Mouse (Mus musculus) thymus, adult 2 months (tissue): ENCODE data around the gene B4galt2. TPM values are rescaled to one million over a fixed set of nuclear protein-coding genes. Genes with fewer than 3 reads are reported as not detected.

ENCODE experiments used
- DNase-seq: peaks from one replicate; pipeline ENCODE4 v3.0.0; 2021
- H3K27ac ChIP-seq: fragments of 200-500 bp; 2 replicates; pipeline ENCODE4 v1.5.1; 2012; ENCODE audit warnings: low read length, control low read depth; ENCODE audit not compliant: control insufficient read depth, insufficient read depth
- H3K27me3 ChIP-seq: fragments of 200-500 bp; 2 replicates; pipeline ENCODE4 v1.6.1; 2012; ENCODE audit warnings: mild to moderate bottlenecking, low read length, moderate library complexity, mixed read lengths; ENCODE audit not compliant: control insufficient read depth, insufficient read depth
- H3K36me3 ChIP-seq: fragments of 200-500 bp; 2 replicates; pipeline ENCODE4 v1.6.1; 2012; ENCODE audit warnings: mild to moderate bottlenecking, low read length, moderate library complexity; ENCODE audit not compliant: control insufficient read depth, insufficient read depth
- H3K4me1 ChIP-seq: fragments of 200-500 bp; replicated peaks from 2 replicates; pipeline ENCODE4 v1.6.1; 2012; ENCODE audit warnings: low read length; ENCODE audit not compliant: control insufficient read depth, insufficient read depth
- H3K4me3 ChIP-seq: fragments of 200-500 bp; 2 replicates; pipeline ENCODE4 v1.5.1; 2012; ENCODE audit warnings: mild to moderate bottlenecking, low read length, control low read depth, moderate library complexity; ENCODE audit not compliant: control insufficient read depth, insufficient read depth
- CTCF ChIP-seq: fragments of 200-500 bp; IDR thresholded peaks from 2 replicates; pipeline ENCODE4 v1.5.1; 2012; ENCODE audit warnings: mild to moderate bottlenecking, control low read depth, low read length, moderate library complexity, borderline replicate concordance; ENCODE audit not compliant: control insufficient read depth, poor library complexity, insufficient read depth; ENCODE audit errors: extremely low read depth
- POLR2A ChIP-seq: fragments of 200-500 bp; IDR thresholded peaks from 2 replicates; pipeline ENCODE4 v1.6.1; 2012; ENCODE audit warnings: mild to moderate bottlenecking, low read length, control low read depth, moderate library complexity; ENCODE audit not compliant: control insufficient read depth, poor library complexity, insufficient read depth; ENCODE audit errors: extremely low read depth
- WGBS: fragments of 180-500 bp; shearing (Covaris S2); methylation state at CpG from one replicate; pipeline ENCODE4 v1.1.7; 2018; 5-methylcytosine and 5-hydroxymethylcytosine counted together
- polyA plus RNA-seq: library from polyadenylated mRNA; depleted of rRNA; stranded (reverse); fragments of >200 nt; gene quantifications from 2 replicates; pipeline ENCODE4 v1.2.3, GENCODE M21; 2012

B4galt2 gene
- polyA plus RNA-seq, 1 experiment, result 3.7 TPM

- WGBS, result 82% methylated on average over 10 of the region's 10 CpGs
- Histone ChIP-seq H3K27ac (no peak overlapping the region), H3K4me3 (no peak overlapping the region), H3K4me1 (no peaks in the 10 kb centered on the region; the same call in 1 of the 2 replicates), H3K36me3 (no peaks in the 10 kb centered on the region), H3K27me3 (no peaks in the 10 kb centered on the region; the same call in 1 of the 2 replicates)
- DNase-seq, result peak; percentile 65
- TF ChIP-seq CTCF, result no peak
- TF ChIP-seq POLR2A, result no peak
These were observed 5.0 kb downstream of the B4galt2 start for GRCm38 (mm10) chr4:117878301-117878700.

GRCm38 (mm10) chr4:117873615-117874014 lies 9.7 kb downstream of the B4galt2 start:
- Histone ChIP-seq H3K36me3 (no peaks in the 10 kb centered on the region), H3K4me3 (no peak overlapping the region), H3K27me3 (no peaks in the 10 kb centered on the region), H3K27ac (no peak overlapping the region), H3K4me1 (no peaks in the 10 kb centered on the region; the same call in 1 of the 2 replicates)
- no peak for TF ChIP-seq CTCF
- 94% methylated on average over 9 of the region's 9 CpGs for WGBS
- no peak for DNase-seq

- Histone ChIP-seq H3K27me3 (no peaks in the 10 kb centered on the region), H3K36me3 (no peaks in the 10 kb centered on the region), H3K4me1 (no peaks in the 10 kb centered on the region; the same call in 1 of the 2 replicates), H3K4me3 (no peak within 1 kb of the TSS), H3K27ac (no peak within 1 kb of the TSS)
- no peak for DNase-seq
- no peak for TF ChIP-seq CTCF
- no peak for TF ChIP-seq POLR2A
- 48% methylated on average over 14 of the region's 14 CpGs for WGBS
These were observed 10.8 kb downstream of the B4galt2 start, which contains the start of gene Ccdc24 for GRCm38 (mm10) chr4:117872471-117872886. Gene Ccdc24, minus strand, starts transcription at chr4:117872557.

DNA sequence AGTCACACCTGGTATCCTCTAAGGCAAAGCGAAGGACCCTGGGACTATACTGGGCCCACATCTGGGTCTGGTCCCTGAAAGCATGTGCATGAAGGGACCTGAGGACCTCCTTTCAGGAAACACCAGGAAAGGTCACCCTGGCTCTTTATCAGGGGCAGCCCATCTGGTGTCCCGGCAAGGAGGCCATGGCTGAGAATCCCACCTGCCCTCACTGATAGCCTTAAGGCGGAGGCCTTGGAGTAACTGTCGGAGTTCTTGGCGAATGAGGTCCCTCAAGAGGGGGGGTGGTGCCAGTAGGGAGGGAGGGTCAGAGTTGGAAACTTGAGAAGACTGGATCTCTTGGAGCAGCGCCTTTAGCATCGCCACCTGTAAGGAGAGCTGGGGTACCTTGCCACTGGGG lies 11.5 kb downstream of the B4galt2 start:
- Histone ChIP-seq H3K27me3 (no peaks in the 10 kb centered on the region; the same call in 1 of the 2 replicates), H3K4me1 (no peaks in the 10 kb centered on the region; the same call in 1 of the 2 replicates), H3K27ac (no peak overlapping the region), H3K4me3 (no peak overlapping the region), H3K36me3 (no peaks in the 10 kb centered on the region)
- no peak for TF ChIP-seq CTCF
- no peak for TF ChIP-seq POLR2A
- 91% methylated on average over 7 of the region's 7 CpGs for WGBS
- DNase-seq, result no peak

GRCm38 (mm10) chr4:117870437-117870836 lies 12.8 kb downstream of the B4galt2 start:
- WGBS, result 48% methylated on average over 1 of the region's 1 CpGs

GRCm38 (mm10) chr4:117869317-117869716 lies 14.0 kb downstream of the B4galt2 start:
- 85% methylated on average over 9 of the region's 9 CpGs for WGBS

More at GRCm38 (mm10) chr4:117870437-117870836, 12.8 kb downstream of the B4galt2 start:
- Histone ChIP-seq H3K4me1 (no peaks in the 10 kb centered on the region; the same call in 1 of the 2 replicates), H3K4me3 (no peak overlapping the region), H3K27me3 (no peaks in the 10 kb centered on the region; the same call in 1 of the 2 replicates), H3K27ac (no peak overlapping the region), H3K36me3 (no peaks in the 10 kb centered on the region)
- no peak for DNase-seq
- TF ChIP-seq POLR2A (no peak), CTCF (no peak)

DNA sequence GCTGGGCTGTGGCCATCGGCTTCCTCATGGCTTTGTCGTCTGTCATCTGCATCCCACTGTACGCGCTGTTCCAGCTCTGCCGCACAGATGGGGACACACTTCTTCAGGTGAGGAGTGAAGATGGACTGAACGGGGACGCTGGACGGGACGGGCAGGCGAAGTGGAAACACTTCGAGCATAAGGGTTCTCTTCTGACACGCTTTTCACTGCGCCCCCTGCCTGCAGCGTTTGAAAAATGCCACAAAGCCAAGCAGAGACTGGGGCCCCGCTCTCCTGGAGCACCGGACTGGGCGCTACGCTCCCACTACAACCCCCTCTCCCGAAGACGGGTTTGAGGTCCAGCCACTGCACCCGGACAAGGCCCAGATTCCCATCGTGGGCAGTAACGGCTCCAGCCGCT lies 15.5 kb downstream of the B4galt2 start:
- no peaks in the 10 kb centered on the region; the same call in 1 of the 2 replicates for H3K27me3 ChIP-seq
- WGBS, result 19% methylated on average over 24 of the region's 24 CpGs
- H3K36me3 ChIP-seq, result no peaks in the 10 kb centered on the region
- no peak overlapping the region for H3K27ac ChIP-seq
- H3K4me1 ChIP-seq, result no peaks in the 10 kb centered on the region; the same call in 1 of the 2 replicates
- DNase-seq, result peak; percentile 59
- TF ChIP-seq POLR2A (no peak), CTCF (peak; percentile 72; the same call in 1 of the 2 replicates)
- H3K4me3 ChIP-seq, result no peak overlapping the region

More at GRCm38 (mm10) chr4:117869317-117869716, 14.0 kb downstream of the B4galt2 start:
- H3K4me1 ChIP-seq, result no peaks in the 10 kb centered on the region; the same call in 1 of the 2 replicates
- no peak overlapping the region for H3K27ac ChIP-seq
- no peak for DNase-seq
- H3K27me3 ChIP-seq, result no peaks in the 10 kb centered on the region; the same call in 1 of the 2 replicates
- no peaks in the 10 kb centered on the region for H3K36me3 ChIP-seq
- TF ChIP-seq CTCF, result no peak
- TF ChIP-seq POLR2A, result no peak
- no peak overlapping the region for H3K4me3 ChIP-seq
